Mouse (Mus musculus) bone marrow macrophage, adult 2 months (primary cell): ENCODE data around the gene H2afy2.

Source experiments
- CTCF ChIP-seq: IDR thresholded peaks from 2 replicates; pipeline ENCODE4 v1.5.1; 2012; ENCODE audit warnings: low read depth, mild to moderate bottlenecking, low read length, moderate library complexity
- POLR2A ChIP-seq: IDR thresholded peaks from 2 replicates; pipeline ENCODE4 v1.6.1; 2012; ENCODE audit warnings: mild to moderate bottlenecking, low read depth, low read length, borderline replicate concordance

DNA sequence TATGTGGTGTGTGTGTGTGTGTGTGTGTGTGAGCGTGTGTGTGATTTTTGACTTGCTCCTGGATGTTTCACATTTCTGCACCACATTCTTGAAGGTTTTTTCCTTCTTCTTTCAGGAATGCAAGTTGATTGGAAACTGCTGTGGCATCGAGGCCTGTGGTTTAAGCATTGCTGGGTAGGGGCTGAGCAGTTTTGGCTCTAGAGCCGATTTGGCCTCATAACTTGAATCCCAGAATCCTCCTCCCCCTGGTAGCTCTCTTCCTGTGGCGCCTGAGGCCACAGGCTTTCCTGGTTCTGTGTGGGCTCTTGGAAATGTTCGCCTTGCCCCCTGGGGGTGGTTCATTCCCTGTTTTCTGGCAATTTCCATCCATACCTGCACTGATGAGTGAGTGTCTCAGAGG is 28.0 kb upstream of the H2afy2 start:
- TF ChIP-seq CTCF = no peak
- no peak for TF ChIP-seq POLR2A
